Mouse (Mus musculus): ENCODE data around the gene Ado. TPM values are rescaled to one million over a fixed set of nuclear protein-coding genes. Genes with fewer than 3 reads are reported as not detected.

Ado gene
- polyA plus RNA-seq, 1 experiment: 23.6 TPM

DNA sequence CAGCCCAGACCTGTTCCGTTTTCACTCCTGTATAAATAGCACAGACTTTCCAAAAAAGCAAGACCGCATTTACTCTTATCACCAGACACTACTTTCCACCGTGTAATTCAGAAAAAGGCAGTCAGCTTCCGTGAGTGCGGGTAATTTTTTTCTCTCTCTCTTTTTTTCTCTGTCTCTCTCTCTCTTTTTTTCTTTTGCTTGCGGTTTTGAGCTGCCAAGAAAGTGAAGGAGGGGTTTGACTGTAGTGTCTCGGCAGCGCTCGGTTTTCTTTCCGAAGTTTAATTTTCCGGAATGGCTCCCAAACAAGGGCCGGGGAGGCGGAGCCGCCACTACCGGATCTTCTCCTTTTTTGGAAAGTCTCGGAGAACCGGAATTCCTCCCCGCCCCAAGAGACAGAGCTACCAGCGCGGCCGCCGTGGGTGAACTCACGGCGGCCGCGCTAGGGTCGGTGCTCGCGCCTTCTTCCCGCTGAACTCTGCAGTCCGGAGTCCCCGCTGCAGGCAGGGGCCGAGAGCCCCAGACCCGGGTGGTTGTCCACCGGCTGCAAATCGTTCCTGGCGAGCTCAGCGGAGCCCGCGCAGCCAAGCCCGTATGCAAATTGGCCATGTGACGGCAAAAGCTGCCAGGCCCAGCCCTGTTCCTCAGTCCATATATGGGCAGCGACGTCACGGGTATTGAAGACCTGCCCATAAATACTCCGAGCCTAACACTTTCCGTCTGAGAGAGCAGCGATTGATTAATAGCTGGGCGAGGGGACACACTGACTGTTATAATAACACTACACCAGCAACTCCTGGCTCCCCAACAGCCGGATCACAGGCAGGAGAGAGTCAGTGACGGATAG is 11.4 kb downstream of the Ado start:
- peak overlapping the region; percentile 32; the same call in 1 of the 2 replicates for H3K27ac ChIP-seq (ENCODE audit: insufficient read depth, low read depth, low read length)
- H3K4me3 ChIP-seq (ENCODE audit: insufficient read depth, low read length): peak overlapping the region; percentile 61
- H3K4me1 ChIP-seq (ENCODE audit: control insufficient read depth, insufficient read depth, low read length): no peaks in the 10 kb centered on the region
- TF ChIP-seq CTCF (IDR thresholded peaks at IDR 0.05; ENCODE audit: low read depth, low read length) (no peak), POLR2A (IDR thresholded peaks at IDR 0.05; ENCODE audit: borderline replicate concordance, low read depth, low read length) (0 out of 2 replicates have a peak, but pooled peaks have one; percentile 50)

DNA sequence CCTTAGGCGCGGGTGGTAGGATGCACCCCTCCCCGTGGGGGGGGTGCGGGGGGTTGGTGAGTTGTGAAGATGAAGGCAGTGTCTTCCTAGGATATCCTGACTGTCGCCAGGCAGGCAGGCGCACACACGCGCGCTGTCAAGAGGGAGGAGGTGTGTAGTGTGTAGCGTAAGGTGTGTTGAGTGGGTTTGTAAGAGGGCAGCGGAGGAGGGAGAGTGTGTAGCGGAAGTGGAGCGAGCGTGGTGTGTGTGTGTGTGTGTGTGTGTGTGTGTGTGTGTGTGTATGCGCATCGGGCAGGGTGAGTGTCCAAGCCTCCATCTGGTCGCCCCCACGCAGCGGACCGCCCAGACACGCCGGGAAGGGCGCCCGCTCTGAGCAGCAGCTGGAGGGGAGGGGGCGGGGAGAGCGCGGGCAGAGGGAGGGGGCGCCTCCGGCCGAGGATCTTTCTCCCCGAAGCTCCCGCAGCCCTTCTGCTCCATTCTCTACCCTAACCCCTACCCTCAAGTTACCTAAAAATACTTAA is 12.1 kb downstream of the Ado start:
- Histone ChIP-seq H3K4me1 (ENCODE audit: control insufficient read depth, insufficient read depth, low read length) (no peaks in the 10 kb centered on the region), H3K27ac (ENCODE audit: insufficient read depth, low read depth, low read length) (peak overlapping the region; percentile 32; the same call in 1 of the 2 replicates), H3K4me3 (ENCODE audit: insufficient read depth, low read length) (peak overlapping the region; percentile 61)
- TF ChIP-seq POLR2A (IDR thresholded peaks at IDR 0.05; ENCODE audit: borderline replicate concordance, low read depth, low read length) (no peak), CTCF (IDR thresholded peaks at IDR 0.05; ENCODE audit: low read depth, low read length) (no peak)

DNA sequence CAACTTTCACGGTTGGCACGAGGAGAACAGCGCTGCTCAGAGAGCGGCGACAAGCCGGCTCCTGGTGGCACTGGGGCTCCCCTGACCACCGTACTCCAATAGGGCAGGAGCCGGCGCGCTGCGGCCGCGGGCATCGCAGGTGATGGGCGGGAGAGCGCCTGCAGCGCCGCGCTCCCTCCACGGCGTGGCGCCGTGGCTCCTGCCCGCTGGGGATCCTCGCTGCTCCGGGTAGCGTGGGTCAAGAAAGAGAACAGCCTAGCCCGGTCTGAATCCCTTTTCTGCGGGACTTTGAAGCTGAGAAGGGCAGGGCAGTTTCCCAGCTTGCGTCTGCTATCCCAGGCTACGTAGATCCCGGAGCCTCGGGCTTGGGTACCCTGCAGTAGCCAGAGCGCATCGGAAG is 12.8 kb downstream of the Ado start:
- H3K27ac ChIP-seq (ENCODE audit: insufficient read depth, low read depth, low read length): no peak overlapping the region
- H3K4me3 ChIP-seq (ENCODE audit: insufficient read depth, low read length): peak overlapping the region; percentile 61
- peak; percentile 59 for TF ChIP-seq CTCF (IDR thresholded peaks at IDR 0.05; ENCODE audit: low read depth, low read length)
- TF ChIP-seq POLR2A (IDR thresholded peaks at IDR 0.05; ENCODE audit: borderline replicate concordance, low read depth, low read length): no peak
- no peaks in the 10 kb centered on the region for H3K4me1 ChIP-seq (ENCODE audit: control insufficient read depth, insufficient read depth, low read length)

DNA sequence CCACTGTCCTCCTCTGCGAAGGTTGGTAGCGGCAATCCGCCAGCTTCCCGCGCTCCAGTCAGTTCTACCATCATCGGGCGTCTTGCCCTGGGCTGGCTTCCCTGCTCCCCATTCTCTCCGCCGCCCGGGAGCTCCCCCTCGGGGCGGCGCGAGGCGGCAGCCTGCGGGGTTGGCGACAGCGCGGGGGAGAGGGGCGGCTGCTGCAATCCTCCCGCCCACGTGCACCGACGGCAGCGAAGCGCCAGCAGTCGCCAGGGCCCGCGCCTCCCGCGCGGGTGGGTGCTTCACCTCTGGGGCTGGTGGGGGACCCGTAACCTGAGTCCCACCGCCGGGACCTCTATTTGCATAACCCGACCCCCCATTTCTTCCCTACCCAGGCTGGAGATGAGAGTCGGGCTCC is 13.5 kb downstream of the Ado start, which contains the start of gene Egr2:
Gene Egr2, plus strand, starts transcription at position 220 of the 400 bp plus-strand sequence.
- TF ChIP-seq CTCF (IDR thresholded peaks at IDR 0.05; ENCODE audit: low read depth, low read length) (no peak), POLR2A (IDR thresholded peaks at IDR 0.05; ENCODE audit: borderline replicate concordance, low read depth, low read length) (no peak)
- Histone ChIP-seq H3K4me3 (ENCODE audit: insufficient read depth, low read length) (peak within 1 kb of the TSS; percentile 61), H3K4me1 (ENCODE audit: control insufficient read depth, insufficient read depth, low read length) (no peaks in the 10 kb centered on the region), H3K27ac (ENCODE audit: insufficient read depth, low read depth, low read length) (no peak within 1 kb of the TSS)

DNA sequence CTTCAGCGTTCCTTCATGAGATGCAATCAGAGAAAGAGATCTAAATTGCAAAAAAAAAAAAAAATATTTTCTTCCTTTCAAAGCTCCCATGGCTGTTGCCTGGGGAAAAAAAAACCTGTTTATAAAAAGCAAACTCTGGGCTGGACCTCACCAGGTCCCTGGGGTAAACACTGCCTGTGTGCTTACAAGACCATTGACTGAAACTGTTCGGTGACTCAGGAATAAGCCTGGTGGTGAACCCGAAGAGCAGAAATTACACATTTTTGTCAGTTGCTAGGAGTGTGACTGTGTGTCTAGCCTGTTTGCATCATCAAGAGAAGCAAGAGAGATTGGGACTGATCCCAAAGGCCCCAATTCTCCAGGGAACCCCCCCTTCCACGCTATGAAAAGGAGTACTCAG is 19.0 kb downstream of the Ado start:
- TF ChIP-seq POLR2A (IDR thresholded peaks at IDR 0.05; ENCODE audit: borderline replicate concordance, low read depth, low read length) (no peak), CTCF (IDR thresholded peaks at IDR 0.05; ENCODE audit: low read depth, low read length) (no peak)
- no peak overlapping the region for H3K4me3 ChIP-seq (ENCODE audit: insufficient read depth, low read length)
- H3K4me1 ChIP-seq (ENCODE audit: control insufficient read depth, insufficient read depth, low read length): no peaks in the 10 kb centered on the region
- no peak overlapping the region for H3K27ac ChIP-seq (ENCODE audit: insufficient read depth, low read depth, low read length)

DNA sequence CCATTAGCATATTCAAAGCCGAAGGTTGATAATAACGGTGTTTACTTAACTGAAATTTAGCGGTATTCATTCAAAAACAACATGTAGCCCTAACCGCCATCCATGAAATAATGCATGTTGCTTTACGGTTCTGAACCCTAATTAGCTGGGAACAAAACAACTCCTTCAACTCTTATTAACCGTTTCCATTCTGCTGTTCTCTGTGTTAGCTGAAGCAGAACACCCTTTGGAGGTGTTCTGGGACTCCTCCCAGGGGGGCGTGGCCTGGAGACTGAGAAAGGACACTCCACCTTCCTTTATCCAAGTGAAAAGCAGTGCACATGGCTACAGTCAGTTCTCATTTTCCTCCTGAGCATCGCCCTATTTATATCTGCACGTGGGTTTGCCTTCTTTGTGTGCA is 22.3 kb downstream of the Ado start:
- Histone ChIP-seq H3K4me3 (ENCODE audit: insufficient read depth, low read length) (no peak overlapping the region), H3K27ac (ENCODE audit: insufficient read depth, low read depth, low read length) (no peak overlapping the region), H3K4me1 (ENCODE audit: control insufficient read depth, insufficient read depth, low read length) (no peaks in the 10 kb centered on the region)
- TF ChIP-seq POLR2A (IDR thresholded peaks at IDR 0.05; ENCODE audit: borderline replicate concordance, low read depth, low read length) (no peak), CTCF (IDR thresholded peaks at IDR 0.05; ENCODE audit: low read depth, low read length) (no peak)

DNA sequence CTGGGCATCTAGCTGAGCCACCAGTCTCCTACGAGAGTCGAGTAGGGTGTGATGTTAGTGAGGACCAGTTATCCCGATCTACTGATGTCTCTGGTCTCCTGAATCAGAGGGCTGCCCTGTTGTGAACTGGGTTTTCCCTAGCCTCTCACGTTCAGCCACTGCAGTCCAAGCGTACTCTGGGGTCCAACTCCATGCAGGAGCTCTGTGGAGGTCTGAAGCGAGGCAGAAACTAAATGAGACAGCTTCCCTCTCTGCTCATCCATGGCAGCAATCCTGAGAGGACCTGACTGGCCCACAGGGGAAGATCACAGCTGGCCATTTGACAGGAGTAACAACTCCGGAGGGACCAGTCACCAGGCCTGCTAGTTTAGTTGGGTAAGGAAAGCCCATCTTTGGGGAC is 24.1 kb downstream of the Ado start:
- H3K4me1 ChIP-seq (ENCODE audit: control insufficient read depth, insufficient read depth, low read length): no peaks in the 10 kb centered on the region
- H3K4me3 ChIP-seq (ENCODE audit: insufficient read depth, low read length): no peak overlapping the region
- H3K27ac ChIP-seq (ENCODE audit: insufficient read depth, low read depth, low read length): no peak overlapping the region
- TF ChIP-seq CTCF (IDR thresholded peaks at IDR 0.05; ENCODE audit: low read depth, low read length) (no peak), POLR2A (IDR thresholded peaks at IDR 0.05; ENCODE audit: borderline replicate concordance, low read depth, low read length) (no peak)

DNA sequence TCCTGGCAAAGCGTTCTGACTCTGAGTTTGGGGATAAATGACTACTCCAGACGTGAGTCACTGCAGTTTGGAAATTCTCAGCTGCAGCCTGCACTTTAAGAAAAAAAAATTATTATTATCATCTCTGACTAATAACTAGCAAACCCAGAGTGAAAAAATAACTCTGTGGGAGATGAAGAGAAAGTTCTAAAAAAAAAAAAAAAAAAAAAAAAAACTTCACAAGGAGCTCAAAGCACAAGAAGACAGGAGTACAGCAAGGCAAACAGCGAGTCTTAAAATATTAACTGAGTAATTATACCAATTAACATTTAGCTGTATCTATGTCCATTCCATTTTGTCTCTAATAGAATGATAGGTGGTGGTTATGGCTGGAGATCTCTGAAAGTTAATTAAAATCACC is 24.6 kb downstream of the Ado start:
- TF ChIP-seq POLR2A (IDR thresholded peaks at IDR 0.05; ENCODE audit: borderline replicate concordance, low read depth, low read length) (no peak), CTCF (IDR thresholded peaks at IDR 0.05; ENCODE audit: low read depth, low read length) (no peak)
- no peak overlapping the region for H3K4me3 ChIP-seq (ENCODE audit: insufficient read depth, low read length)
- H3K4me1 ChIP-seq (ENCODE audit: control insufficient read depth, insufficient read depth, low read length): peaks cover 2% of the 10 kb centered on the region
- H3K27ac ChIP-seq (ENCODE audit: insufficient read depth, low read depth, low read length): no peak overlapping the region

DNA sequence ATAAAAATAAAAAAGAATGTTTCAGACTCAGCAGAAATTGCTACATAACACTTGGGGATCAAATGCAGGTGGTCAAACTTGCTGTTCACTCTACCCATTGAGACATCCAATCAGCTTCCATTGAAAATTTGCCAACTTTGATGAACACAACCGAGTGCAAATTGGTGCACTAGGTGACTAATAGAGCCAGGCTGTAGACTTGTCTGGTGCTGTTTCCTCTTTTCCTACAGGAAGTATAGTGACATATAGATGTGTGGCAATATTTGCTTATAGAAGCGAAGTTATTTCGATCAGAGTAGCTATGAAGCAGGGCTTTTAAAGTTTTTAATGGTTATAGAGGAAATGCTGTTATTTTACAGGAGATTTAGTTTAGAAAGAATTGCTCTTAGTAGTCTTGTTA is 30.0 kb downstream of the Ado start:
- TF ChIP-seq POLR2A (IDR thresholded peaks at IDR 0.05; ENCODE audit: borderline replicate concordance, low read depth, low read length) (no peak), CTCF (IDR thresholded peaks at IDR 0.05; ENCODE audit: low read depth, low read length) (no peak)
- Histone ChIP-seq H3K4me1 (ENCODE audit: control insufficient read depth, insufficient read depth, low read length) (peaks cover 8% of the 10 kb centered on the region), H3K4me3 (ENCODE audit: insufficient read depth, low read length) (no peak overlapping the region), H3K27ac (ENCODE audit: insufficient read depth, low read depth, low read length) (no peak overlapping the region)

DNA sequence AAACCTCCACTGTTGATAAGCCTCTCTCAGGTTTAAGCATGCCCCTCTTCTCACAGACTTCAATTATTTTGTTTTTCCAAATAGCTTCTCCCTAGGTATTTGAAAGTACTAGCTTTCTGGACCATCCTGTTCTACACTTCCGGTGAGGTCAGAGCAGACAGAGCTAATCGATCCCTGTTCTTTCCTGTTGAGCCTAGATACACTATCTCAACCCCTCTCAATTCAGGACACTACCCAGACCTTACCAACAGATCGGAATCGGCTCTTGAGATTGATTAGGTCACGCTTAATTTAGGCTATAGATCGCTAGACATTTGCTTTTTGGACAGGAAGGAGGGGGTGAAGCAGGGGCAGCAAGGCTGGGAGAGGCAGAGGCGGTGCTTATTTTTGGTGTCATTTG is 35.9 kb downstream of the Ado start:
- Histone ChIP-seq H3K27ac (ENCODE audit: insufficient read depth, low read depth, low read length) (no peak overlapping the region), H3K4me3 (ENCODE audit: insufficient read depth, low read length) (no peak overlapping the region), H3K4me1 (ENCODE audit: control insufficient read depth, insufficient read depth, low read length) (no peaks in the 10 kb centered on the region)
- TF ChIP-seq POLR2A (IDR thresholded peaks at IDR 0.05; ENCODE audit: borderline replicate concordance, low read depth, low read length): no peak
- TF ChIP-seq CTCF (IDR thresholded peaks at IDR 0.05; ENCODE audit: low read depth, low read length): no peak

All from bone marrow macrophage, adult 2 months (primary cell).